Mouse (Mus musculus): ENCODE measurements at regions not wholly inside any gene's neighbourhood (a gene's known extent, or its start where the extent isn't known, plus 50 kb on each side); places are given as distances from the start of the nearest gene placed in this dataset.

DNA sequence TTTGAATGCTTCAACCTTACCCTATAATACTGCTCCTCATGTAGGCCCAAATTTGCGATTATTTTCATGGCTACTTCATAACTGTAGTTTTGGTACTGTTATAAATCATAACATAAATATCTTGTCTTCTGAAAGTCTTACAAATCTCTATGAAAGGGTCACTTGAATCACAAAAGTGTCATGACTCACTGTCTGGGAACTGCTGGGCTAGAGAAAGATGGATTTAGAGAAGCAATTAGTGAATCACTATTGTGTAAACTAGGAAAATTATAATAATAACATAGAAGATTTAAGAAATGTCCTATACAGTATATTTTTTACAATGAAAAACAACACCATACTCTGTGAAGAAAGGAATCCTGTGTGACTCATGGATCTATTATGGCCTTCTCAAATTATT is 4738.3 kb upstream of the Gm7489 start:
- no peak for TF ChIP-seq CTCF (IDR thresholded peaks at IDR 0.05 in 2 of 3, conservative IDR thresholded peaks at IDR 0.05 in 1 of 3; ENCODE audit: control insufficient read depth in 1 of 3, insufficient read depth in 1 of 3, low read depth in 2 of 3, low read length in 3 of 3, poor library complexity in 1 of 3, severe bottlenecking in 1 of 3)
- TF ChIP-seq POLR2AphosphoS5 (IDR thresholded peaks at IDR 0.05; ENCODE audit: borderline replicate concordance, low read depth, low read length): no peak
- TF ChIP-seq BHLHE40 (IDR thresholded peaks at IDR 0.05; ENCODE audit: borderline replicate concordance, low read depth, low read length): no peak
- no peak for TF ChIP-seq GATA1 (IDR thresholded peaks at IDR 0.05; ENCODE audit: low read depth, low read length)
- TF ChIP-seq ELF1 (IDR thresholded peaks at IDR 0.05; ENCODE audit: low read depth, low read length): no peak
- TF ChIP-seq POLR2A (IDR thresholded peaks at IDR 0.05; ENCODE audit: control insufficient read depth in 1 of 2, insufficient read depth in 1 of 2, low read depth in 1 of 2, low read length in 2 of 2, poor library complexity in 1 of 2): no peak
- TF ChIP-seq EP300 (IDR thresholded peaks at IDR 0.05; ENCODE audit: low read depth in 1 of 2, low read length in 2 of 2): no peak
- TF ChIP-seq NRF1 (IDR thresholded peaks at IDR 0.05; ENCODE audit: insufficient read depth, low read depth, low read length, poor library complexity, severe bottlenecking): no peak
- TF ChIP-seq MEF2A (IDR thresholded peaks at IDR 0.05; ENCODE audit: extremely low read depth, insufficient replicate concordance, low read depth, low read length, poor library complexity, severe bottlenecking): no peak
- TF ChIP-seq SIN3A (IDR thresholded peaks at IDR 0.05; ENCODE audit: low read length): no peak

Measured in MEL (cell line).